Mouse (Mus musculus): ENCODE results near the gene Bod1l. TPM values are rescaled to one million over a fixed set of nuclear protein-coding genes. Genes with fewer than 3 reads are reported as not detected.

Bod1l gene
- total RNA-seq, 1 experiment from 2014 or later: 40.3 TPM

- no peak for ATAC-seq (replicated peaks; ENCODE audit: insufficient number of reproducible peaks, low FRiP score, low TSS enrichment, poor library complexity, severe bottlenecking)
Observed at GRCm38 (mm10) chr5:41762141-41762946, 81.8 kb downstream of the Bod1l start.

DNA sequence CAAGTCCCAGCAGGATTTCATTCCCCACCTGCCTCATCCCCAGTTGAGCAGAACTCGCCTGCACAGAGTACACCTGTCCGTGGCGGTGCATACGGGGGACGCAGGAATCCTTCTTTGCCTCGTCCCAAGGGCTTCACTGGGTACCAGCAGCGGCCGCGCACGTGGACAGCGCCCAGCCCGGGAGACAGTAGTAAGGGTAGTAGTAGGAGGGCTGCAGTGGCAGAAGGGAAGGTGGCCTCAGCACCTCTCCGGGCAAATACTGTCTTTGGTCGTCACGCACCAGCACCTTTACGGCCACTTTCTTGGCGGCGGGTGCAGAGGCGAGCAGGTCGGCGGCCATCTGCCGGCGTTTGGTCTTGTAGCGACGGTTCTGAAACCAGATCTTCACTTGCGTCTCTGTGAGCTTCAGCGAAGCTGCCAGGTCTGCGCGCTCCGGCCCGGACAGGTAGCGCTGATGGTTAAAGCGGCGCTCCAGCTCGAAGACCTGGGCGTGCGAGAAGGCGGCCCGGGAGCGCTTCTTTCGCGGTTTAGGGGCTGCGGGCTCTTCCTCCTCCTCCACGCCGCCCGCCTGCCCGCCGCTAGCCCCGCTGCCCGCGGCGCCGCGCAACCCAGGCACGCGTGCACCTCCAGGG, 82.5 kb downstream of the Bod1l start:
- ATAC-seq (replicated peaks; ENCODE audit: insufficient number of reproducible peaks, low FRiP score, low TSS enrichment, poor library complexity, severe bottlenecking): no peak

- ATAC-seq (replicated peaks; ENCODE audit: insufficient number of reproducible peaks, low FRiP score, low TSS enrichment, poor library complexity, severe bottlenecking): no peak
Observed at GRCm38 (mm10) chr5:41760831-41761508, 83.1 kb downstream of the Bod1l start.

- ATAC-seq (replicated peaks; ENCODE audit: insufficient number of reproducible peaks, low FRiP score, low TSS enrichment, poor library complexity, severe bottlenecking): no peak
Observed at GRCm38 (mm10) chr5:41760071-41760470, 84.0 kb downstream of the Bod1l start.

DNA sequence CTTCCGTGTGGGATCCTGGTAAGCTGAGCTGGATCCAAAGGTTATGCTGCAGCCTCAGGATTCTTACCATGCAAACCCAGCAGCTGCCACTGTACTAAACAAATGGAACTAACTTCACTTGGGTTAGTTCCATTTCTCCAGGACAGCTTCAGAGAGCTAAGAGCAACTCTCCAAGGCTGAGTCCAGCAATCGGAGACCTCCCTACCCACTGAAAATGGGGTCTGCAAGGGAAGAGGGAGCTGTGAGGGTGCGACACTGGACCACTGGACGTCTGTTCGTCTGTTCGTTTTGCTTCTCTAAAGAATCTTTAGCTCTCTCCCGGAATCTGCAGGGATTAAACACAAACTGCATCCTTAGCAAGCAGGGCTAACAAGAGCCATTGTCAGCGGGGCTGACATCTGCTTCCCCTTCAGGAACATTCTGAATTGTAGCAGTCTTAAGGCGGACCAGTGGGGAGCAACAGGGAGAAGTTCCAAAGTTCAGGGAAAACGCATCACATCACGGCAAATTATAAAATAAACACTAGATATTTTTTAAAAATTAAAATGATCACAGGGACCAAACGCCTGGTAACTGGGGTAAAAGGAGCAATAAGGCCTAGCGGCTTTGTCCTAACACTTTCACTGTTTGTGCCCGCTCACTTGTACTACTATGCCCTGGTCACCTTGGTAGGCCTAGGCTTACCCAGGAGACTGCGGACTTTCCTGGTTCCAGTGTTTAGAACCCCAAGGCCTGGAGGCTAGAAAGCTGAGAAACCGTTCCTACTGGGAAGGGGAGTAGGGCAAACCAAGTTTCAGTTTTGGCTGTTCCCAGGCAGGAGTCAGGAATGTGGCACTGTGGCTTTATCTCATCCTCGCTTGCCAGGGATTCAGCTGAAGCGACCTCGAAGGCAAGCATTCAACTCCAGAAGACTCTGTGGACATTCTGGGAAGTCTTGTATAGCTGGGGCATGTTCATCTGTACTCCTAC, 85.2 kb downstream of the Bod1l start:
- ATAC-seq (replicated peaks; ENCODE audit: insufficient number of reproducible peaks, low FRiP score, low TSS enrichment, poor library complexity, severe bottlenecking): no peak

DNA sequence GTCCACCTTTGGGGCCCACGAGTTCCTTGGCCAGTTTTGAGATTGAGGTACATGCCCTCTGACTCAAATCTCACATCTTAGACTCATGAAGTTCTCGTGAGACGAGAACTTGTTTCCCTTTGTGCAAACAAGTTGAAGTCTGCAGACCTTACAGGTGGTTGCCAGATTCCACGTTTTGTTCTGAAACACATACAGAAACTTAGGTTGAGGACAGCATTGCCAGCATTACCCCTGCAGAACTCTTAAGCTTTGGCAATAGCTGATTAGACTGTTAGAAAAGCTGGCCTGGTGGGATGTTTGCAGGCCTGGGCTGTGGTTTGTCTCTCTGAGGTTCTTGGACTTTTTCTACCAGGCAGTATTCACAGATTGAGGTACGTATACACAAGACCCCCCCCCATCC, 86.8 kb downstream of the Bod1l start:
- ATAC-seq (replicated peaks; ENCODE audit: insufficient number of reproducible peaks, low FRiP score, low TSS enrichment, poor library complexity, severe bottlenecking): no peak

DNA sequence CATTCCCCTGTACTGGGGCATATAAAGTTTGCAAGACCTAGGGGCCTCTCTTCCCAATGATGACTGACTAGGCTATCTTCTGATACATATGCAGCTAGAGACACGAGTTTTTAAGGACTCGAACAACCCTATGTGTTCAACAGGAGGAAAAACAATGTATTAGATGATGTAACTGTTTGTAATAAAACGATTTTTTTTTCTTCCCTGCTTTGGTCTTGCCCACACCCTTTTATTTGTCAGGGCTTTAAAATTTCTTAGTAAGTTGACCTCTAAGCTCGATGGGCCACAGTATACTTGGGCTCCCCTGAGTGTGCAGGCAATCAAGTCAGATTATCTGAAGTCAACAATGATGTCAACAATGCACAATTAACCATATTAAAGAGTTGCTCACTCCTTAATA, 87.7 kb downstream of the Bod1l start:
- ATAC-seq (replicated peaks; ENCODE audit: insufficient number of reproducible peaks, low FRiP score, low TSS enrichment, poor library complexity, severe bottlenecking): no peak

DNA sequence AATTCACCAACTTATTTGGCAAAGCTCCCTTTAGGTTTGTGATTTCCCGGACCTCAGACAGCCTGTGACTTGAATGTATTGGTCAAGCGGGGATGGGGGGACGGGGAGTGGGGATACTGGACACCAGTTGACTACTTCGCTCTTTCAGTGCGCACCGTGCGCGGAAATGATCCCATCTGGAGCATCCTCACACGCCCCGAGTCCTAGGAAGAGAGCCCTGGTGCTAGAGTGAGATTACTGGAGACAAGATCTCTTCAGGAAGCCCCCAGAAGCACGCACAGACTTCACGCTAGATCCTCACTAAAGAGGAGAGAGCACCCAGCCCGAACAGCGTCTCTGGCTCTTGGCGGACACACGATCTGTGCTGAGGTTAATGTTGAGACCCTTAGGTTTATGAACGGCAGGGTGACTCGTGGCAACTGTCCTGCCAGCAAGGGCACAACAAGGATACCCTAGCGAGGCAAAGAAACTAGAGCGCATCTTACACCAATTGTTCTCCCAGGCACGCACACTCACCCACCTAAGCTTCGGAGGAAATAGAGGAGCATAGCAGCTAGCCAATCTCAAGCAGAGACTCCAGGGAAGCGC, 88.6 kb downstream of the Bod1l start:
- no peak for ATAC-seq (replicated peaks; ENCODE audit: insufficient number of reproducible peaks, low FRiP score, low TSS enrichment, poor library complexity, severe bottlenecking)

- ATAC-seq (replicated peaks; ENCODE audit: insufficient number of reproducible peaks, low FRiP score, low TSS enrichment, poor library complexity, severe bottlenecking): no peak
Observed at GRCm38 (mm10) chr5:41754836-41755235, 89.3 kb downstream of the Bod1l start.

DNA sequence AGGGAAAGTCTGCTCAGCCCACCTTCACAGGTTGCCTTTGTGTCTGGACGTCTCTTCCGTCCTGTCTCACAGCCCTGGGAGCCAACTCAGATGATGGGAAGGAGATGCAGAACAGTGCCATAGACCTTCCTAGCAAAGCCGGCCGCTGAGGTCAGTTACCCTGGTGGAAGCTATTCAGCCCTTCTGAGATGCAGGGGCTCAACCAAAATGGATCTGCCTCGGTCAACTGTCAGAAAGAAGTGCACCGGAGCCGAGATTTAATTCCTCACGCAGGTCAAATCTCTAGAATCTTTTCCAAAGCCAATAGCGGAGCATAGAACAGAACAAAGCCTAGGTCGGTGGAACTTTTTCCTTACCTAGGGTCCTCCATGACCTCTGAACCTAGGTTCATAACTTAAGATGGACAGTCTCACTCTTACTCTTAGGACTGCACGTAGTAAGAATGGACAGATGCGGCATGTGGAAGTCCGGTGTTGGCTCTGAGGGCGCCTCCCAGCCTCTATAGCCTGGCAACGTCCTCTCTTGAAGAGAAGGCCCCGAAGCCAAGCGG, 89.8 kb downstream of the Bod1l start:
- no peak for ATAC-seq (replicated peaks; ENCODE audit: insufficient number of reproducible peaks, low FRiP score, low TSS enrichment, poor library complexity, severe bottlenecking)

- ATAC-seq (replicated peaks; ENCODE audit: insufficient number of reproducible peaks, low FRiP score, low TSS enrichment, poor library complexity, severe bottlenecking): no peak
Observed at GRCm38 (mm10) chr5:41752721-41753120, 91.4 kb downstream of the Bod1l start.

DNA sequence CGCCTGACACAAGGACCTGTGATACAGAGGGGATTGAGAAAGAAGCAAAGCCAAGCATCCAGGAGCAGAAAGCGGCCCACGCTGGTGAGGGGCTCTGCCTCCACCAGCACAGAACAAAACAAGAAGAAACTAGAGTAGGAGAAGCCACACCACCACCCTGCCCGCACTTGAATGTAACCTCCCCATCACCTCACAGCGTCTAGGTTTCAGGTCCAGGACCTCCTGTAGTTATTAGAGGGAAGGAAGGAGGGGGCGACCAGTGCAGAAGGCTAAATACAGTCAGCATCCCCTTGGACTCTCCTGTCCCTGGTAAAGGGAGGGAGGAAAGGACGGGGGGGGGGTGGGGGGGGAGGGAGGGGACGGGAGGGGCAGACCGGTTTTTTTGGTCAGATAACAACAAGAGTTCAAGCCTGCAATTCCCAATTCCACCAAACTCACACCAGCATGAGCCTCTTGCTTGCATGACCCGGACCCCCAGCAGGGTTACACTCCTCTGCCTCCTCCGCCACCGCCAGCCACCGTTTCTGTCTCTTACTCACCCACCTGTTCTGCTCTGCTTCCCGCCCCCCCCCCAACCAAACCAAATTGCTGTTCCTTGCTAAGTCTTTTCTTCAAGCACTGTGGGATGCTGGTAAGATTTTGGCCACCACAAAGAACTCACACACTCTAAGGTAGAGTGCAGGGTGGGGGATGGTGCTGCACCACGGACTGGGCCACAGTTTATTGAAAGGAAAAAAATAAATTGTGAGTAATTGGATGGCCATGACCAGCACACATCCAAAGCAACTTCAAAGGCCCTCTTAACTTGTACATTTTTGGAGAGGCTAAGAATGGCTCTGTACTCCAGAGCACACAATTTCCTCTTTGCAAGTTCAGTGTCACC, 99.0 kb downstream of the Bod1l start:
- no peak for ATAC-seq (replicated peaks; ENCODE audit: insufficient number of reproducible peaks, low FRiP score, low TSS enrichment, poor library complexity, severe bottlenecking)

DNA sequence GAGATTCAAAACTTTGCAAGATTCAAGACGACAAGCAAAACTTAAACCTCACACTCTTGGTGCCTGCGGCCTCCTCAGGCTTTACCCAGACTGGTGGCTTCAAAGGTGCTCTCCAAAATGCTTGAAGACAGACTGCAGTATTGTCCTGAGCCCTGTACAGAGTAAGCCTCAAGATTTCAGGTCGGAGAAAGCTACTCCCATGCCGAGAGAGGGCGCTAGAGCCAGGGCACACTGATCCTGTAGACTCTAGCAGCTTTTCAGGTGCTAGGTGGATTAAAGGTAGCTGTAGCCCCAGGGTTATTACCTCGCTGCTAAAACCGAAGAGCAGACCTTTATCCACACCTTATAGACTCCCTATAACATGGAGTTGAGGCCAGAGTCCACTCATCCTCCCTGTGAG, 99.9 kb downstream of the Bod1l start:
- no peak; the same call in 1 of the 2 replicates for ATAC-seq (replicated peaks; ENCODE audit: insufficient number of reproducible peaks, low FRiP score, low TSS enrichment, poor library complexity, severe bottlenecking)

GRCm38 (mm10) chr5:41738817-41739216, 105.3 kb downstream of the Bod1l start:
- peak; percentile 85 for ATAC-seq (replicated peaks; ENCODE audit: insufficient number of reproducible peaks, low FRiP score, low TSS enrichment, poor library complexity, severe bottlenecking)

Measured in monocyte, adult 5-6 weeks (primary cell).